ENCODE assay signal across 12 mouse cellular contexts in the genomic region with DNA sequence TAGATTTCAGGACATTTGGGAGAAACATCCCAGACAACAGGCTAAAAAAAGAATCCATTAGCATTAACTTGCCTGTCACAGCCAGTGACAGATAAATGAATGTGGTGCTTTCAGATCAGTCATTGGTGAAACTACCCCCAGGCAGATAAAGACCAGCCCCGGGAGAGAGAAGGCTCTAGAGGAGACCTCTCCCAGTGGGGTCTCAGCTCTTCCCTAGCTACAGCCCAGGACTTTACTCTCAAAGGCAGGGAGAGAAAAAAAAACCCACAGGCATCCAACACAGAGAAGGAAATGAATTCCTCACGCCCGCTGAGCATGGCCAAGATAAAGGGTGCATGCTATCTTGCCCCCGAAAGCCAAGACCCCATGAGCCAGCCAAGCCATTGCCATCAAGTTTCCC. TPM values are rescaled to one million over a fixed set of nuclear protein-coding genes. Genes with fewer than 3 reads are reported as not detected.
A peak's percentile ranks its signal among the peaks of the same experiment; 100 is the strongest.
DNase-seq lines count a peak whose midpoint lies in the region; ATAC-seq lines count a peak whose summit lies in the region.
"Had no signal": no experiment of that assay in that cellular context is flagged by ENCODE, and none has a peak within 500 bp of the region (broad histone marks: within the 10 kb centered on the region; RNA-seq: fewer than 3 reads in every experiment).

No protein-coding gene starts in this region.

- no peaks in the 10 kb centered on the region for H3K27me3 ChIP-seq in heart, embryonic 11.5 days (ENCODE audit: control insufficient read depth, insufficient read depth, low read length)
- H3K27me3 ChIP-seq in hindbrain, embryonic 11.5 days (ENCODE audit: control insufficient read depth, insufficient read depth, low read length): no peaks in the 10 kb centered on the region
- H3K27me3 ChIP-seq in midbrain, embryonic 16.5 days (ENCODE audit: control insufficient read depth, insufficient read depth, low read depth, low read length): no peaks in the 10 kb centered on the region
- H3K27me3 ChIP-seq: embryonic facial prominence, embryonic 12.5 days; lung, embryonic 15.5 days had no signal

- no peak overlapping the region for H3K4me3 ChIP-seq in heart, embryonic 11.5 days (ENCODE audit: low read depth, low read length)
- no peak overlapping the region for H3K4me3 ChIP-seq in hindbrain, embryonic 11.5 days (ENCODE audit: low read depth, low read length)
- no peak overlapping the region for H3K4me3 ChIP-seq in midbrain, embryonic 16.5 days (ENCODE audit: low read depth, low read length)
- H3K4me3 ChIP-seq: embryonic facial prominence, embryonic 12.5 days; lung, embryonic 15.5 days had no signal

- 14% methylated on average over 4 of the region's 4 CpGs for WGBS in heart, embryonic 11.5 days (ENCODE audit: insufficient replicate concordance)
- 14% methylated on average over 4 of the region's 4 CpGs for WGBS in hindbrain, embryonic 11.5 days
- WGBS in midbrain, embryonic 16.5 days: 11% methylated on average over 4 of the region's 4 CpGs

- H3K4me2 ChIP-seq in heart, embryonic 11.5 days: peak overlapping the region; percentile 2; the same call in 1 of the 2 replicates
- 0 out of 2 replicates have a peak overlapping the region, but pooled peaks have one; percentile 6 for H3K4me2 ChIP-seq in hindbrain, embryonic 11.5 days (replicated peaks; ENCODE audit: low read depth, low read length)
- H3K4me2 ChIP-seq in midbrain, embryonic 16.5 days (ENCODE audit: low read length): peak overlapping the region; percentile 10; the same call in 1 of the 2 replicates
- H3K4me2 ChIP-seq: embryonic facial prominence, embryonic 12.5 days had no signal

- H3K36me3 ChIP-seq in heart, embryonic 11.5 days (ENCODE audit: control insufficient read depth, insufficient read depth, low read length): peaks cover 20% of the 10 kb centered on the region
- peaks cover 7% of the 10 kb centered on the region for H3K36me3 ChIP-seq in hindbrain, embryonic 11.5 days (ENCODE audit: control insufficient read depth, insufficient read depth, low read length)
- H3K36me3 ChIP-seq in midbrain, embryonic 16.5 days (ENCODE audit: control insufficient read depth, insufficient read depth, low read length): no peaks in the 10 kb centered on the region; the same call in 1 of the 2 replicates

- H3K27ac ChIP-seq in heart, embryonic 11.5 days (ENCODE audit: low read depth, low read length): peak overlapping the region; percentile 54; the same call in 1 of the 2 replicates
- peak overlapping the region; percentile 73 for H3K27ac ChIP-seq in hindbrain, embryonic 11.5 days (ENCODE audit: low read depth, low read length)
- H3K27ac ChIP-seq in midbrain, embryonic 16.5 days (ENCODE audit: low read length): peak overlapping the region; percentile 51
- H3K27ac ChIP-seq: embryonic facial prominence, embryonic 12.5 days had no signal

- H3K4me1 ChIP-seq in heart, embryonic 11.5 days (ENCODE audit: control insufficient read depth, insufficient read depth, low read length): peaks cover 33% of the 10 kb centered on the region
- H3K4me1 ChIP-seq in hindbrain, embryonic 11.5 days (replicated peaks; ENCODE audit: control insufficient read depth, insufficient read depth, low read length): peaks cover 18% of the 10 kb centered on the region
- peaks cover 35% of the 10 kb centered on the region for H3K4me1 ChIP-seq in midbrain, embryonic 16.5 days (ENCODE audit: control insufficient read depth, insufficient read depth, low read length)

- DNase-seq in heart, postnatal 25 days (ENCODE audit: low spot score): no peak
- DNase-seq in embryo, embryonic 10 days (ENCODE audit: low spot score): peak; percentile 42
- DNase-seq in hindbrain, embryonic 11.5 days (ENCODE audit: low spot score): no peak
- no peak for DNase-seq in layer of hippocampus, adult 8-10 months (ENCODE audit: low spot score in 2 of 2)
- DNase-seq in kidney, adult 8-10 months: no peak
- DNase-seq: kidney, postnatal 10 days; spleen, adult 18-20 months had no signal

- intact Hi-C loops in heart, postnatal 25 days (cut with DNase I): loop anchor here (5.0 kb wide), 1 partner anchor 36 kb away; no protein-coding TSS in a partner anchor

- H3K9ac ChIP-seq in heart, embryonic 11.5 days (ENCODE audit: low read depth, low read length): no peak overlapping the region
- no peak overlapping the region for H3K9ac ChIP-seq in hindbrain, embryonic 11.5 days (ENCODE audit: low read depth, low read length)
- no peak overlapping the region for H3K9ac ChIP-seq in midbrain, embryonic 16.5 days (ENCODE audit: low read depth, low read length)
- H3K9ac ChIP-seq: embryonic facial prominence, embryonic 12.5 days; lung, embryonic 15.5 days had no signal

- ATAC-seq in heart, embryonic 11.5 days (replicated peaks; ENCODE audit: insufficient number of reproducible peaks, low FRiP score, low TSS enrichment): no peak
- ATAC-seq in hindbrain, embryonic 11.5 days (ENCODE audit: low FRiP score): peak; percentile 60
- ATAC-seq in midbrain, embryonic 16.5 days: no peak
- ATAC-seq in erythroid progenitor cell, adult 5-6 weeks (replicated peaks; ENCODE audit: low FRiP score, poor library complexity, severe bottlenecking): no peak

- H3K9me3 ChIP-seq in heart, embryonic 11.5 days (replicated peaks; ENCODE audit: control insufficient read depth, low read length): no peaks in the 10 kb centered on the region
- no peaks in the 10 kb centered on the region for H3K9me3 ChIP-seq in hindbrain, embryonic 11.5 days (ENCODE audit: control insufficient read depth, low read length)
- H3K9me3 ChIP-seq in midbrain, embryonic 16.5 days (replicated peaks; ENCODE audit: control insufficient read depth, low read length, poor library complexity, severe bottlenecking): no peaks in the 10 kb centered on the region
- H3K9me3 ChIP-seq: embryonic facial prominence, embryonic 12.5 days; lung, embryonic 15.5 days had no signal

RNA-seq across cellular contexts. Expression of a gene that starts 15.1 kb away (rescaled TPM):
- polyA plus RNA-seq in heart, embryonic 11.5 days (2014; fragmentation: Nextera tagmentation; extraction: Ambion mirVana): 15.3 and 18.4 TPM in 2 replicates
- total RNA-seq in heart, postnatal 25 days (2021): 100 to 1,000 TPM; 191 to 211 TPM
- polyA plus RNA-seq in hindbrain, embryonic 11.5 days (2014; fragmentation: Nextera tagmentation; extraction: Ambion mirVana): 26.7 and 40.1 TPM in 2 replicates
- polyA plus RNA-seq in midbrain, embryonic 16.5 days (2015; fragmentation: Nextera tagmentation; extraction: Ambion mirVana): 29.4 and 32.8 TPM in 2 replicates
- total RNA-seq in erythroid progenitor cell, adult 5-6 weeks (2015; ENCODE audit: low replicate concordance): 8.4 and 10.5 TPM in 2 replicates
- total RNA-seq in erythroid progenitor cell, adult 5-6 weeks (2017; ENCODE audit: low replicate concordance): 18.1 and 44.6 TPM in 2 replicates
- 100 to 1,000 TPM; 102 to 121 (median 109) TPM for total RNA-seq in layer of hippocampus, adult 8-10 months (2022)
